Mouse (Mus musculus): Measurements from ENCODE around the gene Qrich2.
"Not testable (repeated sequence)": the region's sequence is repeated elsewhere in the genome, so short reads cannot be mapped to it uniquely, and the experiment has no call there.

Gene Qrich2

DNA sequence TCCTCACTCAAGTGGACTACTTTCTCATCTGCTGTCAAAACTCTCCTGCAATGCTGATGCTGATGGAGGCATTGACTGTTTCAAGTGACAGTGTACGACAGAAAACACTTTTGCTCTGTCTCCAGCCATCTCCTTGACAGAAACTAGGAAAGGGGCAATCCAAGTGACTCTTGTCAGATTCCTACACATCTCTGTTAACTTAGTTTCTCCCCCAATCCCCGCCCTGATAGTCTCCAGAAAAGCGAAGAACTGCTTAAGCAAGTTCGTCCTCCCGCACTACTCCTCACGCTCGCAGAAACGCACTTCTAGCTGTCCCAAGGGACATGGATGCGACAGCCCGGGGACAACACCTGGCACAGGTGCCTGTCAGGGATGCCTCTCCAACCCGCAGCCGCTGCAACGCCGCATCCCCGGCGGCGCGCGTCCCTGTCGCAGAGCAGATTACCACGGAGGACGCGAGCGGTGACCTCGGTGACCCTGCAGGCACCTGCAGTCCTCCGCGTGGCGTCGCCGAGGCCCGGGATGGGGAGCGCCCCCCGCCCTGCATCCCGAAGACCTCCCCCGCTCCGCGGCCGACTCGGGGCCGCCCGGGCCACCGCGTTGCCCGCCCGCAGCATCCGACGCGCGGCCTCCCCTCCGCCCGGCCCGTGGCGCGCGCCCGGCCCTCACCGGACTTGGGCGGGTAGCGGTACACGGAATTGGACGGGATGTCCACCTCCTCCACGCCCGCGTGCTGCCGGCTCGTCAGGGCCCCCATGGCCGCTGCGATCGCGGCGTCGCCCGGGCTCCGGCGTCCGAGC lies 53.8 kb downstream of the Qrich2 start:
- no peak for DNase-seq (ENCODE audit: low read depth, low spot score)

DNA sequence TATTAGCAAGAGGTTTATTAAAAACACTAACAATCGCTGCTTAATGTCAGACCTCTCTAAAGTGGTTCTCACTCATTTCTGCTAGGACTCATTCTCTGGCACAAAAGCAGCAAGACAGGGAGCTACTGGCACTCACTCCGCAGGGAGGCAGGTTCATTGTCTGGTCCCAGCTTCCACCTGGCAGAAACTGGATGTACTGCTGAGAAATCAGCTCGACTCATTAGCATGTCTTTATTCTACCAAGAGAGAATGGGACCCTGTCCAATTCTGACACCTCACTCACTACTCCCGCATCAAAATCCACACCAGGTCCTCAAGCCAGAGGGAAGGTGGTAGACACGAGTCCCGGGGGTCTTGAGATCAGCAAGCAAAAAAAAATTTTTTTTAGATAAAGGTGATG lies 54.5 kb downstream of the Qrich2 start:
- no peak for DNase-seq (ENCODE audit: low read depth, low spot score)

DNA sequence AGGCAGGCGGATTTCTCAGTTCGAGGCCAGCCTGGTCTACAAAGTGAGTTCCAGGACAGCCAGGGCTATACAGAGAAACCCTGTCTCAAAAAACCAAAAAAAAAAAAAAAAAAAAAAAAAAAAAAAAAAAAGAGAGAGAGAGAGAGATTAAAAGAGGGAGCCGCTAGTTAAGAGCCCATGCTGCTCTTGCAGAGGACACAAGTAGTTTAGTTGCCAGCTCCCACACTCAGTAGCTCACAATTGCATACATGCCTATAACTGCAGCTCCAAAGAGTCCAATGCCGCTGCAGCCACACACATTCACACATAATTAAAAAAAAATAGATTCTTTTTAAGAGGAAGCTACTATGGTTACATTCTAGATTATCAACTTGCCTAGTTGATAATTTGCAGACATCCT lies 55.6 kb downstream of the Qrich2 start:
- not testable (repeated sequence) for DNase-seq (ENCODE audit: low read depth, low spot score)

- DNase-seq (ENCODE audit: low read depth, low spot score): no peak
Measured at GRCm38 (mm10) chr11:116409008-116409407, 57.0 kb downstream of the Qrich2 start.

GRCm38 (mm10) chr11:116406231-116406728 lies 59.8 kb downstream of the Qrich2 start:
- DNase-seq (ENCODE audit: low read depth, low spot score): no peak

- no peak for DNase-seq (ENCODE audit: low read depth, low spot score)
Measured at GRCm38 (mm10) chr11:116405601-116406000, 60.4 kb downstream of the Qrich2 start.

- no peak for DNase-seq (ENCODE audit: low read depth, low spot score)
Measured at GRCm38 (mm10) chr11:116400560-116400959, 65.5 kb downstream of the Qrich2 start.

DNA sequence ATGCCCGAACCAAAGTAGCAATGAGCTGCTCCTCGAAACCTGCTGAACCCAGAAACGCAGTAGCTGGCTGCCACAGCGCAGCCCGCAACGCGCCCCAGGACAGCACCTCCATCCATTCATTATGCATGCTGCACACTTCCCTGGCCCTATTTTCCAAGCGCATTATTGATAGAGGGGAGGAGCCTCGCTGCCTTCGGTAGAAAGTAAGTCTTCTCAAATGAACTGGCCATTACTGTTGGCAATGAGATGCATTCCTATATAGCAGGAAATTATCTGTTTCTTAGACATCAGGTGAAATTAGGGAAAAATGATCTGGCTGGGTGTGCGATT lies 67.7 kb downstream of the Qrich2 start:
- no peak for DNase-seq (ENCODE audit: low read depth, low spot score)

DNA sequence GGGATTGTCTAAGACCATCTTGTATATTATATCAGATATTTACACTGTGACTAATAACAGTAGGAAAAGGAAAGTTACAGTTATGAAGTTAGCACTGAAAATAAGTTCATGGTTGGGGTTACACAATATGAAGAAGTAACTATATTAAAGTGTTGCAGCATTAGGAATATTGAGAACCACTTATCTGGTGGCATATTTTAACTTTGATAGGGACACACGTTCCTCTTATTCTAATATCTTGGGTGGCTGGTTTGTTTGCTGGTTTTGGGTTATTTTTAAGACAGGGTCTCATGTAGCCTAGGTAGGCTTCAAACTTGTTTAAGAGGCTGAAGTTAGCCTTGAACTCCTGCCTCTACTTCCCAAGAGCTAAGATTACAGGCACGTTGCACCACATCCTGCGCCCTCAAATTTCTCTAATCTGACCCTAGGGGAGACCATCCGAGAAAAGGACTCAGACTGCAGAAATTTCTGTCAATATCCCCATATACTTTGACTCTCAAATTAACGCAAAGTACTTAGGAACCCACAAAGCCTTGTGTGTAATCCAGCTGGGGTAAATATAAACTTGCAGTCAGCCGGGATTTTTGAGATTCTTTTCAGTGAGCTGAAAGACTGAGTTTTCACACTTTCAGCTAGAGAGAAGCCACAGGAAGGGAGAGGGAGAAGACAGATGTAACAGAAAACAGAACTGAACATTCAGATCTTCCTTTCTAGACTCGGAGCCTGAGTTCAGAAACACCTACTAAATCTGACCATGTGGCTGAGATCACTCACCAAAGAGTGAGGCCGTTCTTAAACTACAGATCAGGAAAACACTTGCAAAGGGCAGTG lies 68.3 kb downstream of the Qrich2 start:
- no peak for DNase-seq (ENCODE audit: low read depth, low spot score)

DNA sequence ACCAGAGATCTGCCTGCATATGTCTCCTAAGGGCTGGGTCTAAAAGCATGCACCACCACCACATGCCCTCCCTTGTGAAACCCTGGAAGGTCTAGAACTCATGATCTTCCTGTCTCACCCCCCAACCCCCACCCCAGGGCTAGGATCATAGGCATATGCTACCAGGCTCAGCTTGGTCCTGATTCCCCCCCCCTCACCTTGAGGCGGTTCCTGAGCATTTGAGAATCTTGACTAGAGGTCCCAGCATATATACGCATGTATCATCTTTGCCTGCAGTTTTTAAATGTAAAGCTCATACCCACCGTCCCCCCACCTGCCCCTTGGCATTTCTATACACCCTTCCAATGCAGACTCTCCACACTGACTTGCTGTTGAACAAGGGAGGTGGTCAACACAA lies 69.1 kb downstream of the Qrich2 start:
- DNase-seq (ENCODE audit: low read depth, low spot score): no peak

- no peak for DNase-seq (ENCODE audit: low read depth, low spot score)
Measured at GRCm38 (mm10) chr11:116396276-116396933, 69.6 kb downstream of the Qrich2 start.

- DNase-seq (ENCODE audit: low read depth, low spot score): no peak
Measured at GRCm38 (mm10) chr11:116394769-116395168, 71.3 kb downstream of the Qrich2 start.
